Mouse (Mus musculus): ENCODE measurements around the gene Os9.

GRCm38 (mm10) chr10:127075651-127076050 lies 45.3 kb downstream of the Os9 start:
- TF ChIP-seq POLR2A (IDR thresholded peaks at IDR 0.05; ENCODE audit: control insufficient read depth, low read depth, low read length) = no peak
- TF ChIP-seq CTCF (IDR thresholded peaks at IDR 0.05; ENCODE audit: control insufficient read depth, insufficient read depth, insufficient replicate concordance, low read depth, low read length) = no peak

Data from testis, adult 2 months (tissue).